Mouse (Mus musculus): ENCODE data around the gene Lce1a1. TPM values are rescaled to one million over a fixed set of nuclear protein-coding genes. Genes with fewer than 3 reads are reported as not detected.

Lce1a1 gene
- total RNA-seq (2015; ENCODE audit: low replicate concordance) (not detected in 2 replicates), total RNA-seq (2017; ENCODE audit: low replicate concordance) (not detected in 2 replicates)

- no peak for ATAC-seq (replicated peaks; ENCODE audit: low FRiP score, poor library complexity, severe bottlenecking)
Observed at GRCm38 (mm10) chr3:92648207-92648606, at the start of gene Lce1a1. Lce1a1 (minus strand) TSS chr3:92648307.

GRCm38 (mm10) chr3:92694613-92695012 is 46.5 kb upstream of the Lce1a1 start:
- ATAC-seq (replicated peaks; ENCODE audit: low FRiP score, poor library complexity, severe bottlenecking): no peak

- no peak for ATAC-seq (replicated peaks; ENCODE audit: low FRiP score, poor library complexity, severe bottlenecking)
Observed at GRCm38 (mm10) chr3:92691688-92692087, 43.6 kb upstream of the Lce1a1 start.

GRCm38 (mm10) chr3:92689154-92689553 is 41.0 kb upstream of the Lce1a1 start:
- ATAC-seq (replicated peaks; ENCODE audit: low FRiP score, poor library complexity, severe bottlenecking): peak; percentile 95

DNA sequence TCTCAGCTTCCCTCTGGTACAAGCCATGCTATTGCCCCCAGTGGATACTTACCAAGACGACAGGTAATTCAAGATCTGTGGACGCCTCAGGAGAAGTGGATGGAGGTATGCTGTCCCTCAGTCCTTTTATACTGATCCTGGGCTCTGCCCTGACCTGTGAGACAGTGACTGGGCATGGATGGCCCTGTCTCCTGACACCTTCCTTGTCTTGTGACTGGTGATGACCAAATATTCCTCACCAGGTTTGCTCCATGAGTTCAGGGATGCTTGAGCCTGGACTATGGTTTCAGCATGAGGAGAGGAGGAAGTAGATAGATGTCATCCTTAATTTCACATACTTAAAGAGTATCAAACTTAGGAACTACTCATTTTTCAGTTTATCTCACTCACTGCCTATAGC is 39.0 kb upstream of the Lce1a1 start, which contains the start of gene Lce1d:
Lce1d (minus strand) TSS at position 101 of the 400 bp plus-strand sequence.
- no peak for ATAC-seq (replicated peaks; ENCODE audit: low FRiP score, poor library complexity, severe bottlenecking)

DNA sequence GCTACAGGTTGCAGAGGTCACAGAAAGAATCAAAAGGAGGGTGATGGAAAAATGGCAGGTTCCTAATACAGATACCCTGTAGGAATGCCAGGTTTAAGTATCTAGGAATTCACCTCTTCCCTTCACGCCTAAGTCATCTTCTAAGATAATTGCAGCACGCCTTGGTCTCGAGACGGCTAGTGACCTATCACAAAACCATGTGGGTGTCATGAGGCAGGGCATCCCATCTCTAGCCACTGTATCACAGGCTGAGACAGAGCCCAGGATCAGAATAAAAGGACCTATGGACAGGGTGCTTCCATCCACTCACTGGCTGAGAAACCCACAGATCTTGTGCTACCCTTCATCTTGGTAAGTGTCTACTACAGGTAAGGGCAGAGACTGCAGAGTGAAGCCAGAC is 30.8 kb upstream of the Lce1a1 start, which contains the start of gene Lce1c:
Lce1c (plus strand) TSS at position 301 of the 400 bp plus-strand sequence.
- ATAC-seq (replicated peaks; ENCODE audit: low FRiP score, poor library complexity, severe bottlenecking): no peak

DNA sequence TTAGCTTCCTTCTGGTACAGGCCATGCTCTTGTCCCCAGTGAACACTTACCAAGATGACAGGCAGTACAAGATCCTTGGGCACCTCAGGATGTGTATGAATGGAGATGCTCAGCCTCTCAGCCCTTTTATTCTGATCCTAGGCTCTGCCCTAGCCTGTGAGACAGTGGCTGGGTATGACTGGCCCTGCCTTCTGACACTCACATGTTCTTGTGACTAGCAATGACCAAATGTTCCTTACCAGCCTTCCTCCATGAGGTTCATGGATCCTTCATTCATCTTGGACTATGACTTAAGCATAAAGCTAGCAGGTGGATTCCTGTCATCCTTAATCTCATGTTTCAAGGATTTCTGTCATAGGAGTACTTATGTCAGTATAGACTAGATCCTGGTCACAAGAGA is 22.1 kb upstream of the Lce1a1 start, which contains the start of gene Lce1a2:
Lce1a2 (minus strand) TSS at position 101 of the 400 bp plus-strand sequence.
- ATAC-seq (replicated peaks; ENCODE audit: low FRiP score, poor library complexity, severe bottlenecking): no peak

- no peak for ATAC-seq (replicated peaks; ENCODE audit: low FRiP score, poor library complexity, severe bottlenecking)
Observed at GRCm38 (mm10) chr3:92656826-92657225, 8.7 kb upstream of the Lce1a1 start, which contains the start of gene Lce1b. Lce1b (minus strand) TSS chr3:92656926.

DNA sequence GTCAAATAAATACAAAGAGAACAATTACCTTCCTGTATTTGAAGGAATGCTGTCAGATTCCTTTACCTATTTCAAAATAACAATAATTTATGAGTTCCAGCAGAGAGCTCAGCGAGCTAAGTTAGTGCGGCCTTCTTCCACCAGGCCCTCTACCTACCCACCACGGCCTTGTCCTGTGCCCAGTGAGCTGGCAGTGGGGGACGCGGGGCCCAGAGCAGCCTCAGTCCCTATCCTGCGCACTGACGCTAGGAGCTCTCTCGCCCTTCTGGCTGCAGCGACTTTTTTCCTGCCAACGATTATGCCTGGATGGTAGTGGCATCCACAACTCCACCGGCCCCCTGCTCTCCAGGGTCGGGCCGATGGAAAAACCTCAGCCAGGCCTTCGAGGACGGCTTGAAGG is 8.3 kb downstream of the Lce1a1 start:
- ATAC-seq (replicated peaks; ENCODE audit: low FRiP score, poor library complexity, severe bottlenecking): no peak

GRCm38 (mm10) chr3:92638653-92638991 is 9.5 kb downstream of the Lce1a1 start:
- ATAC-seq (replicated peaks; ENCODE audit: low FRiP score, poor library complexity, severe bottlenecking): no peak

DNA sequence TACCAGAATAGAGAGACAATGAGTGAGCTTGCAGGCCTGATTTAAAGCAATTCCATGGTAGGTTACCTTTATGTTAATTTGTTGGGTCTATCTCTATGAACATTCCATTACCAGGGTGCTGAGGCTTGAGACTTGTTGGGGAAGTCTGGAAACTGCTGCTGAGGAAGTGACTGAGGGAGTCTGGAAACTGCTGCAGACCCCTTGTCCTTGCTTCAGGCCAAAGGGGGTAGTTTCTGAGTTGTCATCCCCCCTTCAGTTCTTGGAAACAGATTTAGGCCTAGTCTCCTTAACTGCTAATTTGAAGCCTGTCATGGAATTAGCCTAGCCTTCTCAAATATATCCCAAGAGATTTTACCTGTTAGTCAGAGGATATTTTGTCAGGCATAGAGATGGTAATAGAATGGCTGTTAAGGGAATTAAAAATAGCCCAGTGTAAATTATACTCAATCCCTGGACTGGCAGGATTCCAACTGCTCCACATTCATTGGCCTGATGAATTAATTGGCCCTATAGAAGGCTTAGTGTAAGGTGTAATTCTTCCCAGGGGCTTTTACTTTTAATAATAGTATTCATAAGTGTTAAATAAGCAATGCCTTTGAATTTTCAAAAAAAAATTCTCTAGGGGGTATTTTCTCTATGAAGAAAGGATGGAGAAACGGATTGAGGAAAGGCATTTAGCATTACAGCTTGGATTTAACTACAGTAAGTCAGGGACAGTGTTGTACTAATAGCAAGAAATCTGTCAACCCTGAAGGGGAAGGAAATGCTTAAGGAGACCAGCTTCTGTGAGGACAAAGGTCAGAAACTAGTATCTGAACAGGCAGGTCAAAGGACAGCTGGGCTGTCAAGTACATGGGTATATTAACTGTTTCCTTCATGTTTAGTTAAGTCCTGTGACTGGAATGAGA is 10.1 kb downstream of the Lce1a1 start:
- ATAC-seq (replicated peaks; ENCODE audit: low FRiP score, poor library complexity, severe bottlenecking): no peak

DNA sequence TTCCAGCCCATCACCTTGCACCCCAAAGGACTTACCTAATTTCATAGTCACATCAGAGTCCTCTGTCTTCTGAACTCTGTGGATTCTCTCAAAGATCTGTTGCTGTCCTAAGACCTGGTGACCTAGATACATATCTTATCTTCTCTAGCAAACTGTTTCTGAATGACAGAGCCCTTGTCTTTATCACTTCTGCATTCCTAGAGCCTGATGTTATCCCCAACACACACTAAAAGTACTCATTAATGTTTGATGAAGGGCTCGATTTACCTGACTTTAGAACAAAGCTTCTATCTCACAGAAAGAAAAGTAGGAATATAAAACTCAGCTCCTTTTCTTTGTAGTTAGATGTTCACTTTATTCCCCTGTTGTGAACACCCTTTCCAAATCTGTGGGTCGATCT is 26.5 kb downstream of the Lce1a1 start, which contains the start of gene Lce6a:
Lce6a (minus strand) TSS at position 101 of the 400 bp plus-strand sequence.
- ATAC-seq (replicated peaks; ENCODE audit: low FRiP score, poor library complexity, severe bottlenecking): no peak

DNA sequence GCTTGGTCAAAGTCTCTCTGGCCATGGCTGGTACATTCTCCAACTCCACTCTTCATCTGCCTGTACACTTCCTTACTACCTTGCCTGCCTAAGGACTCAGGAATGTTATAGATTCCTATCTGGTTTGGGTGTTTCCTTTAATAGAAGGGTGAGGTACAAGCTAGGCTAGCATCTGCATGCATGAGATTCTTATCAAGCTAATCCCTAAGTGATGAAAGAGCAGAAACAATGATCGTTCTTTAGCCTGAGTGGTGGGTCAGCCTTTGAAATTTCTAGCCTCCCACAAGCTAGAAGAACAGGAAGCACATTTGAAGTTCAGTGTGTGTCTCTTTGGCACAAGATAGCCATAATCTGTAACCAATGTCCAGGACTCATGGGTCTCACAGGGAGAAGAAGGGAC is 38.3 kb downstream of the Lce1a1 start:
- ATAC-seq (replicated peaks; ENCODE audit: low FRiP score, poor library complexity, severe bottlenecking): no peak

- ATAC-seq (replicated peaks; ENCODE audit: low FRiP score, poor library complexity, severe bottlenecking): no peak
Observed at GRCm38 (mm10) chr3:92607392-92607791, 40.7 kb downstream of the Lce1a1 start, which contains the start of gene 2210017I01Rik. 2210017I01Rik (minus strand) TSS chr3:92607492.

DNA sequence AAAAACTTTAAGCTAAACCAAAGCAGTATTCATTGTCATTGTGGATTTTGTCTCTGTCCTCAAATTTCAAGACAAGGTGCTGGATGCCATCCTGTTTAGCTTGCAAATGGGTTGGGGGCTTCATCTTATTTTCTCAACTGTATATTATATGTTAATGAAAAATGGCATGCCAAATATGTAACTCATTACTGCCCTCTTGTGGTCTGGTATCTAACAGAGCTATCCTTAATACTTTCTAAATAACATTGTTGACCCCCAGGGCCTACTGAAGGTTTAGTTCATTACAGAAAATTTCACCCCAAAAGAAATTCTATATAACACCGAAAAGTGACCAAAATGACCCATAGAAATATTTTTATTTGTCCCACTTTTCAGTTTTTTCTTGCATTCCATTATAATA is 45.9 kb downstream of the Lce1a1 start:
- no peak for ATAC-seq (replicated peaks; ENCODE audit: low FRiP score, poor library complexity, severe bottlenecking)

DNA sequence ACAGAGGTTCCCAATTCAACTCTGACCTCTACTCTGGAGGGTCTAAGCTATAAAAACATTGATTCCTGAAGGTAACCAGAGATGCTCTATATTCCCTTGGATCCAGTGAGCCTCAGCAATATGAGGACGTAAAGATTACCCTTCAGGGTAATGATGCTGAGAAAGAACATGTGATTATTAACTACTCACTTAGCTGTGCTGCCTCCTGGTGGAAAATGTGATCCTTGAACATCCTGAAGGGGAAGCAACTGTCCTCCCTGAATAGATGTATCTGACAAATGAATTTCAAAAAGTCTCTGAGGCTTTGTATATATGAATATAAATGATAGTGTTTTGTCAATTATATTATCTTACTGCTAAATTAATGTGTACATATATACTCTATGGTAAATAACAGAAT is 47.7 kb downstream of the Lce1a1 start:
- no peak for ATAC-seq (replicated peaks; ENCODE audit: low FRiP score, poor library complexity, severe bottlenecking)

DNA sequence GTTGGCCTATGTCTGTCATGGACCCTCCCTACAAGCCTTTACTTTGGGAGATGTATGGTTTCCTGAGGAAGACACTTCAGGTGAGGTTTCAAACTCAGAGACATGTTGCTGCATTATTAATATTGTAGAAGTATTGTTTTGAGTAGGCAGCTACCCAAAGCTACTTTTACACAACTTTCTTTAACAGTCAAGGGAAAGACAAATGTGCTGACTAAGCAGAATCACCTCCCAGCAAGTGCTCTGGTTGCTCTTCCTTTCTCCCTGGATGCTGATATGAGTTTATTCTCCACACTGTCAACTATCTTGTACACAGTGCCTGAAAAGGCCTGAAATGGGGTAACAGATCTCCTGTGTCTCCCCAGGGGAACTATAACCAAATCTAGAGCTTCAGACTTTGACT is 48.1 kb downstream of the Lce1a1 start:
- no peak for ATAC-seq (replicated peaks; ENCODE audit: low FRiP score, poor library complexity, severe bottlenecking)

GRCm38 (mm10) chr3:92598429-92598828 is 49.7 kb downstream of the Lce1a1 start:
- no peak for ATAC-seq (replicated peaks; ENCODE audit: low FRiP score, poor library complexity, severe bottlenecking)

Measured in erythroblast, adult 5-6 weeks (primary cell).